Mouse (Mus musculus) adrenal gland, adult 8-10 months (tissue): ENCODE measurements at regions not wholly inside any gene's neighbourhood (a gene's known extent, or its start where the extent isn't known, plus 50 kb on each side); places are given as distances from the start of the nearest gene placed in this dataset.

ENCODE experiments used
- DNase-seq: peaks from one replicate; pipeline ENCODE4 v3.0.0; 2022

DNA sequence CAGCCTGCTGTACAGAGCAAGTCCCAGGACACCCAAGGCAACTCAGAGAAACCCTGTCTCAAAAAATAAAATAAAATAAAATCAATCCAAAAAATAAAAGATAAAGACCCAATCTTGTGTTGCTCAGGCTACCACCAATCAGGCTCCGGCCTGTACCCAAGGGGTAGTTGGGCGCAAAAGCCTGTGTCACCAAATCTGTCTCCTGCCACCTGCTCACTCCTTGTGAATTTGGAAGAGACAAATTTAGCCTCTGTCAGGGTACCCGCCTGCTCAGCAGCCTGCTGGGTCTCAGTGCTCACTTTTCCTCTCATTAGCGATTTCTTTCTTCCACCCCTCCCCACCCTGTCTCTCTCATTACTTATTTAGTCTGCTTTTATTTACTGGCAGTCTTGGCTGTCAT, 54.6 kb downstream of the Sox4 start:
- DNase-seq: no peak

DNA sequence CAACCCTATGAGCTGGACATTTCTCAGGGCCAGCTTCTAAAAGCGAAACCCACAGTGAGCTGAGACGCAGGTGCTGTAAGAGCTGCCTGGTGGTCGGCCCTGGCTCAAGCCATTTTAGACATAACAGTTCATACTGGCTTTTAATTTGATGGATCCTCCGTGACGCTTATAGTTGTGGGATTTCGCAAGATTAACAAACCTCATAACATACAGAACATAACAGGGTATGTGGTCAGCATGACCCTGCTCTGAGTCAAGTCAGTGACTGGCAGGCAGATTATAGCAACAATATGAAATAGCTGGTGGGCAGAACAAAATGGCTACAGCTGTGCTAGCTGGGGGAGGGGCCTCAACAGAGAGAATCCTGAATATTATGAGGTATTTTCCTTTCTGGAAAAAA, 60.6 kb downstream of the Sox4 start:
- no peak for DNase-seq

DNA sequence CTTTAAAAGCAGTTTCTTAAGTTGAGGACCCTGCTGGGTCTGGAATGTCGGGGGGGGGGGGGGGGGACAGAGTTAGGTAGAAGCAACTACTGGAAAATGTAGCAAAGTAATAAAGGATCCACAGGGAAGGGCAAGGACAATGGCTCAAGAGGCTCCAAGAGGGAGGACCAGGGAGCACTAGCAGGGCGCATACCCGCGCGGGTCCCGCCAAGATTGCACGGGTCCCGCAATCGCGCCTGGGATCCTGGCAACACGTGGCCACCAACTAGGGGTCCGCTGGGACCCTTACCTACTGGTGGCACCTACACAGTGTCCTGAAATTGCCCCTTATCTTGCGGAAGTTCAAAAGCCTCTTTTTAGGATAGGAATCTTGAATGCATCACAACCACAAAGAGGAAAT, 66.4 kb downstream of the Sox4 start:
- DNase-seq: no peak

DNA sequence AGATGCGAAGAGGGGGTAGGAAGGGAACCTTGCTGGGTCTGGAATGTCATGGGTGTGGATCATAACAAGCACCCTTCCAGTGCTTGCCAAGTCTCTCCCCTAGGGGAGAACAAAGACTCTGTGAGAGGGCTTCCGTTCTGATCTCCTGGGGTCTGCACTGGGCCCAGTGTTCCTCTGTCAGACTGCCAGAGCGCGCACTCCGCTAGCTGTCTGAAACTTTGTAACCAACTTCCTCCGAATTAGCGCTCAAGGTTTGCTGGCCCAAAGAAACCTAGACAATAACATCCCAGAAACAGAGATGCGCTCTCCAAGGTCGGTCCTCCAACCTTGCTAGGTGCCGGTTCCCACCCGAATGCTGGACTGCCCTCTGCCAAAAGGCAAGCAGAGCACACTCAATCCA, 66.8 kb downstream of the Sox4 start:
- no peak for DNase-seq

DNA sequence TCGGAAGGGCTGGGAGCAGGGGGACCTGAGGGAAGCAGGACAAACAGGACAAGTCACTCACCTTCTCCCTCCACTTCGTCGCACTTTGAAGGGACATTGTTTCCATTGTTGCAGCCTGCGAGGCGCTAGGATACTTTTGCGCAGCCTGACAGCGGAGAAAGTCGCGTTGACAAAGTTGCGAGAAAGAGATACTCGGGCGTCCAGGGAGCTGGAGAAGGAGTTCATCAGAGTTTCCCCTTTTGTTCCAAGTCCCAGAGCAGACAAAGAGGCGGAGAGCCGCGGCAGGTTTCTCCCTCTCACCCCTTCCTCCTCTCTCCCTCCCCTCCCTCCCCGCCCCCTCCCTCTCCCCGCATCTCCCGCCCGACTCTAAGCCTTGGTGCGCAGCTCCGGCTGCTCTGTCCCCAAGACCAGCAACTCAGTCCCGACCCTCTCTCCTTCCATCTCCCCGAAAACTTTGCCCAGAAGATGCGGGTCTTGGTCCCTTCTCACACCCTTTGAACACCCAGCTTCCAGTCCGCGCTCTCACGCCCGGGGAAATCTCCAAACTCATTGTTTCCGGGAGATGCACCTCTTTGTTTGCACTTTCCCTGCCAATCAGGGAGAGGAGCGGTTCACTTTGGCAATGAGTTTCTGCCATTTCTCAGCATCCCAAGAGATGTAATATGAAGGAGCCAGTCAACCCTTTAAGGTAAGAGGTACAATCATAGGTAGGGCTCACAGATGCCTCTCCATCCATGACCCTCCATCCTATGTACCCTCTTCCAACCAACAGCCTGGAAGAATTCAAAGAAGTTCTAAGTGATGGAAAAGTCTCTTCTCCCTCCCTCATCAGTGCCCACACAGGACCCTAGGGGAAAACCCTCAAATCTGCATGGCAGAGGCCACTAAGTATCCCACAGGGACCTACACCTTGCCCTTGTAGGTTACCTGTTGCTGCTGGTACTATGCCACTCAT, 68.2 kb downstream of the Sox4 start:
- no peak for DNase-seq

DNA sequence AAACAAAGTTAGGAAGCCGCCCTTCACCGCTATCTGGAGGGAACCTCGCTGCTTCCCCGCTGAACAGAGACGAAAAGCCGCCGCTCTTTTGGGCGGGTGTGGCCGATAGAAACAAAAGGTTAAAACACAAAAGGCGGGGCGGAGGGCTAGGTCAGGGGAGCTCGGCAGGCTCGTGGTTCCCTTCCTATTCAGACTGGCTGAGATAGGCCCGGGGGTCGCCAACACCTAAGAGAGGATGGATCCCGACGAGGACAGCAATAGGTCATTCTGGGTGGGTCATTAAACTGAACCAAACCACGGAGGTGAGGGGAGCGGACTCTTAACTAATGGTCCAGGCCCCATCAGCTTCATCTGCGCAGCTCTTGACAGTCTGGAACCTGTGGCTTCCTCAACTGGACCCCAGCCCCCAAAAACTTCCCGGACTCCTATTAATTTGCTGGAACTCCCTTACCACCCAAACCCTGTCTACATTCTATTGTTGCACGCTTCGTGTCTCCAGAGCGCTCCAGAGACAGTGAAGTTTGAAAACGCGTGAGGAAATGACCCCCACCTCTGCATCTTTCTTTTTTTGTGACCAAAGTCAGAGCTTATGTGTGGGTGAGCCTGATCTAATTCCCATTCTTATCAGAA, 69.2 kb downstream of the Sox4 start:
- DNase-seq: no peak

DNA sequence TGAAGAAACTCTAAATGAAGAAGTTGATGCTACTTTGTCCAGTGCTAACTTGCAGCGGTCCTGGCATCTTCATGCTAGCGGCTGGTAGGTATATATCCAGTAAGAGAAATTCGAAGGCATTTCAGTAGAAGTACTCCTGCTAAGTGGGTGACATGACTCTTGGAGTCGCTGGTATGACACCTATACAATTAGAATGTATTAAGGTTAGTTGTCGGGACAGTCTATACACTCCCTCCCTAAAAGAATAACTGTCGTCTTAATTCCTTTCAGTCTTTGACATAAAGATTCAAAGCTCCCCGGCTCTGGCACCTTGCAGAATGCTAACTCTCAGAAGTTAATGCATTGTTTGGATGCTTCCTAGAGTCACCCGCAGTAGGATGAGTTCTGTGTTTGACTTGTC, 70.1 kb downstream of the Sox4 start:
- DNase-seq: no peak

DNA sequence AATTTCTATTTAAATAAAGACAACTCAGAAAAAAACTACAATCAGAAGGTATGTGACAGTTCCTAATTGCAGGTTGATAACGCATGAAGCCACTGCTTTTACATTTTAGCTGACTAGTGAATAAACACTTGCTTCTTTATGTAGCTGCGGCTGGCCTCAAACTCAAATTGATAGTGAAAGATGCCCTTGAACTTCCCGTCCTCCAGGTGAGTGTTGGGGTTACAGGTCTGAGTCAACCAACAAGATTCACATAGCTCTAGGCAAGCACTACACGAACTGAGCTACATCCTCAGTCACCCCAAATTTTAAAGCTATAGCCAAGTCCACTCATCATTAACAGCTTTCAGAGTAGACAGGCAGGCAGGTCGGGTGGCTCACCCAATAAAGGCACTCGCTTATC, 72.6 kb downstream of the Sox4 start:
- DNase-seq: no peak

DNA sequence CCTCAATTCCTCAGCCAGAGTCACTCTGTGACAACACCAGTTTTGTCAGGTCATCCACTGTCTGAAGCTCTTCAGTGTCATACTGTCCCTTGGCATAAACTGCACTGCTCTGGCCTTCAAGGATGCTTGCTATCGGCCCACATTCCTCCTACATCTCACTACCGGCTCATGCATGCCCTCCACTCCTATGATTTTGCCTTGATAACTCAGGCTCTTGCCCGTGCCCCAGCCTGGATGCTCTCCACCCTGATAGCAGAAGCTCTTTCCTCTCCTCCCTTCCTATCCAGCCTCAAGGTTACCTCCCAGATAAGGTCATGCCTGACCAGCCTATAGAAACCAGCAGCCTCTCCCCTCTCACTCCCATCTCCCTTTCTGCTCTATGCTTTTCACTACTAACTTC, 74.8 kb downstream of the Sox4 start:
- DNase-seq: no peak

DNA sequence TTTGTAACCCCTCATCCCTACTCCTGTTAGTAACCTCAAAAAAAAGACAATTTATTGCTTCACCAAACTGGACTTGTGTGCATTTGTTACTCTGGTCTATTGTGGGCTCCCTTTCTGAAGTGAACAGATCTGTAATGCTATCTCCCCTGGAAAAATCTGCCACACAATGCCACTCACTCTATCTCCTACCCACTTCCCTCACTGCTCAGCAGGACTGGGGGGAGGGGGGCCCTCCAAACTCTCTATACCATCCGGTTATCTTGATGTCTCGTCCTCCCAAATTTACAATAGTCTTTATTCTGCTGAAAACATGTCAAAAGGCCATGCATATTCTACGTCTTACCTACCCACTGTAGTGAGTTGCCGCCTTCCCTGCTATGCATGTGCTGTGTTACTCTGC, 76.7 kb downstream of the Sox4 start:
- no peak for DNase-seq

DNA sequence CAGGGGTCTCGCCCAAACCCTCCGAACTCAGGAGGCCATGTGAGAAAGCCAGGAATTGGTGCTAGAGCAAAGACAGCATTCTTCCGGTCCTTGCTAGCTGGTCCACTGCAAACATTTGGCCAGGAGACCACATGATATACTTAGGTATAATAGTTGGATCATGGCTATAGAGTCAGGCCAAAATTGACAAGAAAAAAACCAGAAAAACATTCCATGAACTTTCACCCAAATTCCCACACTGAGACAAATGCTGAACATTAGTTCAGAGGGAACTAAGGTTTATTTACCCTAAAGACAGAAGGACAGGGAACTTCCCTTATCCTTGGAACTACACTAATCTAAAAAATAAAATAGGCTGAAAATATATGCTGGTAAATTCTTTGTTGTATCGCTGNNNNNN, 82.8 kb downstream of the Sox4 start:
- DNase-seq: no peak

DNA sequence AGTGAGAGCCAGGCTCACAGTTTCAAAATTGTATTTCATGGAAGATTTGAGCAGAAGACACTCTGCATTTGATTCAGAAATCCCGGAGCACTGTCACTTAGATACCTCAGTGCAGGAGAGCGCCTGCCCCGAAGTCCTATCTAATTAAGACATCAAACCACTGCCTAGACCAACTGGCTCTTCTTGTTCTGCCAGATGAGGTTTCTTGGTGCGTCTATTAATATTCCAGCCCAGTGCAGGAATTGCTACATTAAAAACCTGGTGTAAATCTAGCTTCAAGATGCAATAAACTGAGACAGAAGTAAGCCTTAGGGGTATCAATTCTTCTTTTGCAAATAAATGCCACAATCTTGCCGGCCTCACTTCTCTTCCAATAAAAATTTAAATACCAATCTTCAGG, 86.3 kb downstream of the Sox4 start:
- no peak for DNase-seq

DNA sequence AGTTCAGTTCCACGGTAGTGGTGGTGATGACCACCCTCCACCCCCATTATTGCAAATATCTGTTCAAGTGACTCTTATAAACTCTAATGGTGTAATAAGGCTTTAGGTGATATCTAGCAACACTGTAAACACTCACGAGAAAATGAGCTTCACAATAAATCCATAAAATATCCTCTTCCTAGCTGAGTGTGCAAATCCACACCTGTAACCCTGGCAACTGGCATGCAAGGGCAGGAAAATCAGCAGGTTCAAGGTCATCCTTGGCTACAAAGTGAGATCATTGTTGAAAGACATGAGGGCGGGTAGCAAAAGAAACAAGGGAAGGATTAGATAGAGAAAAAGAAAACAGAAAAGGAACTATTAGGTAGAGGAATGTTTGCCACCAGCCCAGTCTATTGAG, 86.8 kb downstream of the Sox4 start:
- DNase-seq: no peak

DNA sequence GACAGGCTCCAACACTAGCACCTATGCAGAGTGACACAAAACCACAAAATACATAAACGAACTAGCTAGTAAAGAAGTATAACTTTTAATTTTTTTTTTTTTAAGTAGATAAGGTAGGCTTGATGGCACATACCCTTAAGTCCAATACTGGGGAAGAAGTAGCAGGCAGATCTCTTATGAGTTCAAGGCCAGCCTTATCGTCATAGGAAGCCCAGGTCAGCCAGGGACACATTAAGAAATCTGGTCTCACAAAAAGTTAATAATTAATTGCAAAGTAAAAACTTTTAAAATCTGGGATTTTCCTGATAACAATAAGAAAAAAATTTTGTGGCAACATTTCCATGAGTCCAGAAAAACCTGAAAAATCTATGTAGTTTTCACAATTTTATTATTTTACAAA, 92.9 kb downstream of the Sox4 start:
- no peak for DNase-seq

DNA sequence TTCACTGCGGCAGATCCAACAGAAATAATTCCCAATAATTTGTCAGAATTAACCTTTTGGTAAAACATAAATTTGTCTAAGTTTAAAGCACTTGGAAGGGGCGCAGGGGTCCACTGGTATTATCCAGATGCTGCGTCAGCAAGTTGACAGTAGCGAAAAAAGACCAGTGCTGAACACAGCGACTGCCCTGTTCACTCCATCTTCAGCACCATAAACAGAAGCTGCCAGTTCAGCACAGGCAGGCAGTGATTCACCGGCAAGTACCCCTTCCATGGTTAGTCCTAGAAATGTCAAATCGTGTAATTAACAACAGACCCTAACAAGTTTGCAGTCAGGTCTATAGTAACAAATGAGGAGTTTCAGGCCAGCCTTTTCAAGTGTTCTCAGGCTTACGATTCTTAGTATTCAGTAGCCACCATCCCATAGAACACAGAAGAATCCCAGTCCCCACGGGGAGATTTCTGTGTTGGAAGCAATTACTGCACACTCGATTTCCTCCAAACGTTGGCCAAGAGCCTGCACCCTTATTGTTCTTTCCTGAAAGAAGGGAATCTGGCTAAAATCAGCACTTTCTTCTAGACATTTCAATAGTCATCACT, 93.6 kb downstream of the Sox4 start:
- DNase-seq: no peak

DNA sequence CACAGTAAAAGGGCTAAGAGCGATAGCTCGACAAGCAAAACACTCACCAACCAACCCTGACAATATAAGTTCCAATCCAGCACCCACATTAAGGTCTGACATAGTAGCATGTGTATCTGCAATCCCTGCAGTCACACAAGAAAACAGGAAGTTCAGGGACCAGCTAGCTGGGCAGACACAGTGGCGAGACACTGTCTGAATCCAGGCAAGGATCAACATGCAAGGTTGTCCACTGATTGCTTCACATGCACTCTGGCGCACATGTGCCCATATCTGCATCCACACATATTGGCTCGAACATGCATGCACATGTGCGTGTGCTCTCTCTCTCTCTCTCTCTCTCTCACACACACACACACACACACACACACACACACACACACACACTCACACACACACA, 95.5 kb downstream of the Sox4 start:
- DNase-seq: no peak

DNA sequence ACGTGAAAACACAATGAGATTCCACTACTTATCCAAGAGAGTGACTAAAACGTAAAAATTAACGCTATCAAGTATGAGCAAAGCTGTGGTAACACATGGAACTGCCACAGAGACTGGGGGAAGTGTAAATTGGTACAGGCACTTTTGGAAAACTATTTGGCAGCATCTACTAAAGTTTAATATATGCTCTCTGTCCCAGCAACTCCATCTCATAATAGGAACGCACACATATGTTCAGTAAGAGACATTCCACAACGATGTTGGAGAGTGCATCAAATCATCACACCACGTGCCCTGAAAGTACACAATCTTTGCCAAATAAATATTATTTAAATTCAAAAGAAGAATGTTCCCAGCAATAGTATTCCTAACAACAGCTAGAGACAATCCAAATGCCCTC, 96.3 kb downstream of the Sox4 start:
- no peak for DNase-seq

DNA sequence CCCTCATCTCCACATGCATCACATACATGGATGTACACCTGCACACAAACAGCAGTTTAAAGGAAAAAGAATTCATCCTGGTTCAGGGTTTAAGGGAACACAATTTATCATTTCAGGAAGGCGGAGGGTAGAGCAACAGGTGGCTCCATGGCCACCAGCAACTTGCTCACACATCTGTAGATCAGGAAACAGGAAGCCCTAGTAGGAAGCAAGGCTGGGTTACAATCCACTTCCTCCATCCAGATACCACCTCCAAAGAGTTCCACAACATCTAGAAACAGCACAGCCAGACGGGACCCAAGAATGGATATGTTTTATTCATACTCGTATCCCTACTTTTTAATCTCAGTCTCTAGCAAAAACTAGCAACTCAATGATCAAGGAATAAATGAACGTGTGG, 97.0 kb downstream of the Sox4 start:
- no peak for DNase-seq

DNA sequence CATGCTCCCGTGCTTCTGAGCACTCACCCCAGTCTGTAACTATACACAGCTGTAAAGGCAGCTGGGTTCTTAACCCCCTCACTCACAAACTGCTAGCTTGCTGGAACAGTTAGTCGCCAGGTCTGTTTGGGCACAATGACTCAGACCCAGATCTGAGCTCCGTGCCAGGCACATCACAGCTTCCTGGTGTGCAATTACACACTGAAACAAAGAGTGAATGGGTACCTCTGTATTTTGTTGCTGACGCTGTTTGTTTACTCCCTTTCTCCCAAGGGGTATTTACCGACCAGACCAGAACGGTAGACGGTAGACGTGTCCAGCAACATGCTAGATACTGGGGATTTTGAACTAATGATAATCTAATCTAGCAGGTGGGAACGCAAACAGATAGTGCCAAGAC, 99.3 kb downstream of the Sox4 start:
- no peak for DNase-seq

DNA sequence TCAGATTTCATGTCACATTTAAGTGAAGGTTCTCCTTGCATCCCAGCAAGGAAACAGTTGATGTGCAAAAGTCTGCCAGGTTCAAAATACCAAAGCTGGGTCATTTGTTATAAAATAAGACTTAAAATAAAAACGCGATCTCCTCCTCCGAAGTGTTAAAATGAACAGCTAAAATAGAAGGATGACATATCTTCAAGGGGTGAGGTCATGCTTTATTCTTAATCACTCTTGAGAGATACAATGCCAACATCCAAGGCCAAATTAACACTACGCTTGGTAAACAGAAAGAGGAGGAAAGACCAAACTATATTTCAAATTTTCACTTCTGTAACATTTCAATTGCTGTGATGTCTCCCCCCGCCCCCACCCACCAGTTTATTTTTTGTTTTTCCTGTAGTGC, 105.2 kb downstream of the Sox4 start:
- DNase-seq: no peak

DNA sequence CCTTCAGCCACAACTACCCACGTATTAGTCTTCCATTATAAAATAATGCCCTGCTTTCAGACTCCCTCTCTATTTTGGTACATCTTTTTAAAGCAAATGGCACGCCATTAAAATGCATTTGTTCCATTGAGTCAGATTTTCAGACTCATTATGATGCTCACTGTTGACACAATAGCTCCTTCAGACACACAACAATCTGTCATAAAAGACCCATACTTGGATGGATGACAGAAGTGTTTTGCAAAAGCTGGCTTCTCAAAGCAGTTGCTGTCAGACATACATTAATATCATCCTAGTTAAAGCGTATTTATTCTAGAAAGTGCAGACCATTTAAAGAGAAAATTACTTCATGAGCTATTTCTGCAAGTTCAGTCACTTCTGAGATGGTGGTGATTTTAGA, 106.0 kb downstream of the Sox4 start:
- DNase-seq: no peak

DNA sequence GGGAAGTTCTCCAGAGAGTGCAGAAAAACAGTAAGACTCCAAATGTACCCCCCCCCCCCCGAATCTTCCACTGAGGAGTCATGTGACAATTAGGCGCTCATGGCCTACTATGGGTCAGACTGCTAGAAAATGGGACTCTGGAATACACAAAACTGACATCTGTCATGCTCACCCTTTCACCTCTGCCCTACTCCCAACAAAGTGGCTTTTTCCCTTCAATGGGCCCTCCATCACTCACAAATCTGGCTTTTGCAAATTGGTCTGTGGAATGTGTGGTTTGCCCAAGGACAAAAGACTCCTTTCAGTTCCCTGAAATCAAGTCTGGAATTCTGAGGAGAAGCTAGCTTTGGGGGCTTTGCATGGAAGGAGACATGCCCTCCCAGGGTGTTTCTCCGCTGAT, 109.0 kb downstream of the Sox4 start:
- no peak for DNase-seq

DNA sequence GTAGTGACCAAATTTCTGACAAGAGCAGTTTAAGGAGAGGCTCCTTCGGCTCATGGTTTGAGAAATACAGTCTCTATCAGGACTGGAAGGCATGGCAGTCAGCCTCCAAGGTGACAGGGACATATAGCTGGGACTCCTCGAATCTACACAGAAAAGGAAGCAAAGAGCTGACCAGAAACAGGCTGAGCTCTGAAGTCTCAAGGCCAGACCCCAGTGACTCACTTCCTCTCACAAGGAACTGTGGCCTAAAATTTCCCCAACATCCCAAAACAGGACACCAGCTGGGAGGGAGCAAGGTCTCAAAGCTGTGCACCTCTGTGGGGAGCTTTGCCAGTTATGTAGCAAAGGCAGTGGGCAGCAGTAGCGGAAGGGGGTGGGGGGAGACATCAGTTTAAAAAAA, 110.7 kb downstream of the Sox4 start:
- peak; percentile 37 for DNase-seq

DNA sequence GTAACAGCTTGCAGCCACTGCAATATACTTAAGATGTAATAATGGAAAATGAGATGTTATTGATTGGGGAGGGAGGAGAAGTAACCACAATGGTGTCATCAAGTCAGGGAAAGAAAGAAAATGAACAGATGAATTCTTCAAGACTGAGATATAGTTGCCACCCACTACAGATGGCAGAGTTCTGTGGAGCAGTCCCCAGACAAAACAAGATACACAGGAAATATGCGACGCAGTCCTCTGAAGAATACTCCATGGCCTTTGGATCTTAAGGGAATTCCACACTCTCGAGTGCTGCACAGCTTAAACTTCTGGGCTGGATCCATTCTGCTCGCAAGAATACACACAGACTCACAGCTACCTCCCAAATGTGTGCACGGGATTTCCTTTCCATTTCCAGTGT, 113.4 kb downstream of the Sox4 start:
- no peak for DNase-seq
